Mouse (Mus musculus): ENCODE results near the gene Qrich1. TPM values are rescaled to one million over a fixed set of nuclear protein-coding genes. Genes with fewer than 3 reads are reported as not detected.
"Not testable (repeated sequence)": the region's sequence is repeated elsewhere in the genome, so short reads cannot be mapped to it uniquely, and the experiment has no call there.

Qrich1 gene
- polyA plus RNA-seq, 1 experiment from 2014 or later = 58.1 TPM

DNA sequence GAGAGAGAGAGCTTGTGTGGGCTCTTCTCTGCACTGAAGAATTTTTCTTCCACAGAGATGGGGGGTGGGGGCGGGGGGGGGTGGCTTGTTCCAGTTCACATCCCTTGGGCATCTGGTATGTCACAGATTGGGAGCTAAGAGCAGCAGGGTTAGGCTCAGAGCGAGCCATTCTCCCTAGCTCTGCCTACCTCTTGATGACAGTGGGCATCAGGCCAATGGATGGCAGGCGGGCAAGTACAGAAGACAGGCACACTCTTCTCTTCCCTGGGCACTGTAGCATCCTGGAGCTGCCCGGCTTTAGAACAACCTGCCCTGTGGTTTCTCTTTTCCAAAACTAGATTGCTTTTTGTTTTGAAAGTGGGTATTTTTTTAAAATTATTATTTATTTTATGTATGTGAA lies 74.9 kb downstream of the Qrich1 start:
- H3K4me1 ChIP-seq (ENCODE audit: insufficient read depth, low read depth, low read length) = no peaks in the 10 kb centered on the region
- no peak overlapping the region for H3K4me3 ChIP-seq (ENCODE audit: low read depth, low read length)
- no peak for ATAC-seq
- H3K4me2 ChIP-seq (replicated peaks; ENCODE audit: low read depth, low read length) = no peak overlapping the region
- no peaks in the 10 kb centered on the region for H3K36me3 ChIP-seq (ENCODE audit: insufficient read depth, low read length)
- WGBS = 81% methylated on average over 4 of the region's 4 CpGs
- no peaks in the 10 kb centered on the region for H3K9me3 ChIP-seq (ENCODE audit: low read length)
- no peak overlapping the region for H3K9ac ChIP-seq (replicated peaks; ENCODE audit: low read depth)
- no peak overlapping the region for H3K27ac ChIP-seq (ENCODE audit: low read length)
- no peaks in the 10 kb centered on the region for H3K27me3 ChIP-seq (replicated peaks; ENCODE audit: insufficient read depth, low read length)
- no peak for DNase-seq (ENCODE audit: low spot score)
- TF ChIP-seq EP300 (IDR thresholded peaks at IDR 0.05) = no peak
- TF ChIP-seq CTCF (IDR thresholded peaks at IDR 0.05) = no peak

GRCm38 (mm10) chr9:108594354-108594753 lies 77.7 kb downstream of the Qrich1 start:
- H3K4me3 ChIP-seq (ENCODE audit: low read depth, low read length) = no peak overlapping the region
- no peak overlapping the region for H3K27ac ChIP-seq (ENCODE audit: low read length)
- TF ChIP-seq CTCF (IDR thresholded peaks at IDR 0.05) = no peak
- TF ChIP-seq EP300 (IDR thresholded peaks at IDR 0.05) = no peak
- H3K9ac ChIP-seq (replicated peaks; ENCODE audit: low read depth) = no peak overlapping the region
- no peak for DNase-seq (ENCODE audit: low spot score)
- WGBS = 72% methylated on average over 3 of the region's 3 CpGs
- no peaks in the 10 kb centered on the region for H3K9me3 ChIP-seq (ENCODE audit: low read length)
- no peak for ATAC-seq
- no peak overlapping the region for H3K4me2 ChIP-seq (replicated peaks; ENCODE audit: low read depth, low read length)
- no peaks in the 10 kb centered on the region for H3K36me3 ChIP-seq (ENCODE audit: insufficient read depth, low read length)
- 0 out of 2 replicates have a peak, but pooled peaks cover 3% of the 10 kb centered on the region for H3K27me3 ChIP-seq (replicated peaks; ENCODE audit: insufficient read depth, low read length)
- no peaks in the 10 kb centered on the region; the same call in 1 of the 2 replicates for H3K4me1 ChIP-seq (ENCODE audit: insufficient read depth, low read depth, low read length)

GRCm38 (mm10) chr9:108596998-108597764 lies 80.6 kb downstream of the Qrich1 start, which contains the start of gene P4htm:
P4htm (minus strand) TSS chr9:108597667.
- H3K9ac ChIP-seq (replicated peaks; ENCODE audit: low read depth) = peak within 1 kb of the TSS; percentile 43
- ATAC-seq = peak; percentile 85
- WGBS = 3% methylated on average over 61 of the region's 69 CpGs

DNA sequence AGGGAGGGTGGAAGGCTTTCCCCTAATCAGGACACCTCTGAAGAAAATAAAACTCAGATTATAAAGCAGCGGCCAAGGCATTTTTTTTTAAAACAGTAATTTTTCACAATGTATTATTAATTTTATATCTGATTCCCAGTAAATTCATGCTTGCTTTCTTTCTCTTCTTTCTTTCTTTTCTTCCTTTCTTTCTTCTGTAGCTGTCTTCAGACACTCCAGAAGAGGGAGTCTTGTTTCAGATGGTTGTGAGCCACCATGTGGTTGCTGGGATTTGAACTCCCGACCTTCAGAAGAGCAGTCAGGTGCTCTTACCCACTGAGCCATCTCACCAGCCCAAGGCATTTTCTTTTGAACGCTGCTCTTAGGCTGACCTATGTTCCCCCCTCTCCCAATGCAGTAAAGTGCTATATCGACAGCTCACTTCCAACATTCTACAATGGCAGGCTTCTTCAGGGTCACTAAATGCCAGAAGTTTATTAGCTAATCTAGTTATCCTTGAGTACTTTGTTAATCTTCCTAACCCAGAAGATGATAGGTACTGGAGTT lies 82.5 kb downstream of the Qrich1 start:
- ATAC-seq = no peak
- Histone ChIP-seq H3K4me2 (replicated peaks; ENCODE audit: low read depth, low read length) (no peak overlapping the region), H3K27ac (ENCODE audit: low read length) (no peak overlapping the region), H3K4me3 (ENCODE audit: low read depth, low read length) (no peak overlapping the region), H3K27me3 (replicated peaks; ENCODE audit: insufficient read depth, low read length) (0 out of 2 replicates have a peak, but pooled peaks cover 3% of the 10 kb centered on the region), H3K9ac (replicated peaks; ENCODE audit: low read depth) (no peak overlapping the region), H3K4me1 (ENCODE audit: insufficient read depth, low read depth, low read length) (no peaks in the 10 kb centered on the region; the same call in 1 of the 2 replicates), H3K9me3 (ENCODE audit: low read length) (no peaks in the 10 kb centered on the region), H3K36me3 (ENCODE audit: insufficient read depth, low read length) (peaks cover 14% of the 10 kb centered on the region)
- no peak for DNase-seq (ENCODE audit: low spot score)
- WGBS = 75% methylated on average over 4 of the region's 4 CpGs
- TF ChIP-seq EP300 (IDR thresholded peaks at IDR 0.05) = no peak
- no peak for TF ChIP-seq CTCF (IDR thresholded peaks at IDR 0.05)

More at GRCm38 (mm10) chr9:108596998-108597764, 80.6 kb downstream of the Qrich1 start, which contains the start of gene P4htm:
- Histone ChIP-seq H3K4me1 (ENCODE audit: insufficient read depth, low read depth, low read length) (no peaks in the 10 kb centered on the region; the same call in 1 of the 2 replicates), H3K9me3 (ENCODE audit: low read length) (no peaks in the 10 kb centered on the region), H3K27ac (ENCODE audit: low read length) (no peak within 1 kb of the TSS), H3K4me2 (replicated peaks; ENCODE audit: low read depth, low read length) (peak within 1 kb of the TSS; percentile 87), H3K27me3 (replicated peaks; ENCODE audit: insufficient read depth, low read length) (0 out of 2 replicates have a peak, but pooled peaks cover 3% of the 10 kb centered on the region), H3K4me3 (ENCODE audit: low read depth, low read length) (peak within 1 kb of the TSS; percentile 56), H3K36me3 (ENCODE audit: insufficient read depth, low read length) (no peaks in the 10 kb centered on the region)
- TF ChIP-seq EP300 (IDR thresholded peaks at IDR 0.05) (no peak), CTCF (IDR thresholded peaks at IDR 0.05) (peak; percentile 35; the same call in 1 of the 2 replicates)
- DNase-seq (ENCODE audit: low spot score) = peak; percentile 68

- H3K9me3 ChIP-seq (ENCODE audit: low read length) = no peaks in the 10 kb centered on the region
- no peak overlapping the region for H3K4me2 ChIP-seq (replicated peaks; ENCODE audit: low read depth, low read length)
- DNase-seq (ENCODE audit: low spot score) (peak; percentile 60), ATAC-seq (peak; percentile 70)
- no peak overlapping the region for H3K27ac ChIP-seq (ENCODE audit: low read length)
- no peaks in the 10 kb centered on the region; the same call in 1 of the 2 replicates for H3K4me1 ChIP-seq (ENCODE audit: insufficient read depth, low read depth, low read length)
- 0 out of 2 replicates have a peak, but pooled peaks cover 3% of the 10 kb centered on the region for H3K27me3 ChIP-seq (replicated peaks; ENCODE audit: insufficient read depth, low read length)
- H3K9ac ChIP-seq (replicated peaks; ENCODE audit: low read depth) = no peak overlapping the region
- 41% methylated on average over 2 of the region's 2 CpGs for WGBS
- H3K36me3 ChIP-seq (ENCODE audit: insufficient read depth, low read length) = peaks cover 19% of the 10 kb centered on the region
- TF ChIP-seq CTCF (IDR thresholded peaks at IDR 0.05) (no peak), EP300 (IDR thresholded peaks at IDR 0.05) (peak; percentile 58)
- no peak overlapping the region for H3K4me3 ChIP-seq (ENCODE audit: low read depth, low read length)
Observed at GRCm38 (mm10) chr9:108600011-108600410, 83.4 kb downstream of the Qrich1 start.

- Histone ChIP-seq H3K9me3 (ENCODE audit: low read length) (no peaks in the 10 kb centered on the region), H3K27me3 (replicated peaks; ENCODE audit: insufficient read depth, low read length) (0 out of 2 replicates have a peak, but pooled peaks cover 2% of the 10 kb centered on the region), H3K9ac (replicated peaks; ENCODE audit: low read depth) (no peak overlapping the region), H3K36me3 (ENCODE audit: insufficient read depth, low read length) (peaks cover 25% of the 10 kb centered on the region), H3K4me3 (ENCODE audit: low read depth, low read length) (no peak overlapping the region), H3K4me1 (ENCODE audit: insufficient read depth, low read depth, low read length) (no peaks in the 10 kb centered on the region; the same call in 1 of the 2 replicates), H3K4me2 (replicated peaks; ENCODE audit: low read depth, low read length) (no peak overlapping the region), H3K27ac (ENCODE audit: low read length) (no peak overlapping the region)
- ATAC-seq (no peak), DNase-seq (ENCODE audit: low spot score) (no peak)
- 55% methylated on average over 4 of the region's 4 CpGs for WGBS
- TF ChIP-seq CTCF (IDR thresholded peaks at IDR 0.05) (no peak), EP300 (IDR thresholded peaks at IDR 0.05) (no peak)
Observed at GRCm38 (mm10) chr9:108601986-108602385, 85.4 kb downstream of the Qrich1 start.

GRCm38 (mm10) chr9:108607929-108608328 lies 91.3 kb downstream of the Qrich1 start:
- 72% methylated on average over 5 of the region's 5 CpGs for WGBS
- not testable (repeated sequence) for ATAC-seq; H3K9me3 ChIP-seq (ENCODE audit: low read length); H3K27ac ChIP-seq (ENCODE audit: low read length); H3K4me1 ChIP-seq (ENCODE audit: insufficient read depth, low read depth, low read length); DNase-seq (ENCODE audit: low spot score); H3K4me3 ChIP-seq (ENCODE audit: low read depth, low read length); H3K4me2 ChIP-seq (replicated peaks; ENCODE audit: low read depth, low read length); H3K27me3 ChIP-seq (replicated peaks; ENCODE audit: insufficient read depth, low read length); H3K9ac ChIP-seq (replicated peaks; ENCODE audit: low read depth)
- H3K36me3 ChIP-seq (ENCODE audit: insufficient read depth, low read length) = peaks cover 47% of the 10 kb centered on the region
